Mouse (Mus musculus): ENCODE results near the gene Tmem213. TPM values are rescaled to one million over a fixed set of nuclear protein-coding genes. Genes with fewer than 3 reads are reported as not detected.

Gene Tmem213
- polyA plus RNA-seq, 1 experiment from 2014 or later: not detected

GRCm38 (mm10) chr6:38120681-38121371 lies 11.8 kb downstream of the Tmem213 start:
- Histone ChIP-seq H3K9ac (no peak overlapping the region), H3K27me3 (no peaks in the 10 kb centered on the region), H3K4me3 (no peak overlapping the region), H3K4me2 (no peak overlapping the region), H3K27ac (no peak overlapping the region), H3K36me3 (ENCODE audit: poor library complexity, severe bottlenecking) (peaks cover 13% of the 10 kb centered on the region), H3K9me3 (replicated peaks) (no peaks in the 10 kb centered on the region), H3K4me1 (no peaks in the 10 kb centered on the region)
- no peak for ATAC-seq
- WGBS: 89% methylated on average over 8 of the region's 9 CpGs

- WGBS: 83% methylated on average over 5 of the region's 5 CpGs
- no peak overlapping the region for H3K4me3 ChIP-seq
These were observed 12.8 kb downstream of the Tmem213 start for GRCm38 (mm10) chr6:38121843-38122242.

GRCm38 (mm10) chr6:38122791-38123190 lies 13.7 kb downstream of the Tmem213 start:
- Histone ChIP-seq H3K27me3 (no peaks in the 10 kb centered on the region), H3K4me2 (no peak overlapping the region), H3K4me1 (no peaks in the 10 kb centered on the region), H3K9me3 (replicated peaks) (no peaks in the 10 kb centered on the region), H3K9ac (no peak overlapping the region), H3K4me3 (no peak overlapping the region), H3K27ac (no peak overlapping the region), H3K36me3 (ENCODE audit: poor library complexity, severe bottlenecking) (peaks cover 32% of the 10 kb centered on the region)
- 77% methylated on average over 6 of the region's 6 CpGs for WGBS
- ATAC-seq: no peak

More at GRCm38 (mm10) chr6:38121843-38122242, 12.8 kb downstream of the Tmem213 start:
- no peaks in the 10 kb centered on the region for H3K9me3 ChIP-seq (replicated peaks)
- H3K36me3 ChIP-seq (ENCODE audit: poor library complexity, severe bottlenecking): peaks cover 23% of the 10 kb centered on the region
- no peak overlapping the region for H3K4me2 ChIP-seq
- no peak for ATAC-seq
- no peak overlapping the region for H3K27ac ChIP-seq
- no peak overlapping the region for H3K9ac ChIP-seq
- H3K4me1 ChIP-seq: no peaks in the 10 kb centered on the region
- H3K27me3 ChIP-seq: no peaks in the 10 kb centered on the region

- ATAC-seq: no peak
- no peak overlapping the region for H3K27ac ChIP-seq
- peaks cover 41% of the 10 kb centered on the region for H3K36me3 ChIP-seq (ENCODE audit: poor library complexity, severe bottlenecking)
- no peaks in the 10 kb centered on the region for H3K9me3 ChIP-seq (replicated peaks)
- H3K27me3 ChIP-seq: no peaks in the 10 kb centered on the region
- H3K9ac ChIP-seq: no peak overlapping the region
- H3K4me2 ChIP-seq: no peak overlapping the region
- WGBS: 81% methylated on average over 18 of the region's 18 CpGs
- no peaks in the 10 kb centered on the region for H3K4me1 ChIP-seq
- no peak overlapping the region for H3K4me3 ChIP-seq
These were observed 14.6 kb downstream of the Tmem213 start for GRCm38 (mm10) chr6:38123471-38124206.

- no peak within 1 kb of the TSS for H3K4me2 ChIP-seq
- no peak within 1 kb of the TSS for H3K27ac ChIP-seq
- H3K4me1 ChIP-seq: no peaks in the 10 kb centered on the region
- peaks cover 44% of the 10 kb centered on the region for H3K36me3 ChIP-seq (ENCODE audit: poor library complexity, severe bottlenecking)
- no peak within 1 kb of the TSS for H3K4me3 ChIP-seq
- H3K9me3 ChIP-seq (replicated peaks): no peaks in the 10 kb centered on the region
- H3K9ac ChIP-seq: no peak within 1 kb of the TSS
- ATAC-seq: no peak
- WGBS: 95% methylated on average over 7 of the region's 7 CpGs
- H3K27me3 ChIP-seq: no peaks in the 10 kb centered on the region
These were observed 15.3 kb downstream of the Tmem213 start, which contains the start of gene Atp6v0a4 for GRCm38 (mm10) chr6:38124207-38124835. Gene Atp6v0a4 (minus strand): TSS chr6:38124586.

- H3K27ac ChIP-seq: no peak overlapping the region
- WGBS: 97% methylated on average over 5 of the region's 5 CpGs
- no peaks in the 10 kb centered on the region for H3K4me1 ChIP-seq
- H3K27me3 ChIP-seq: no peaks in the 10 kb centered on the region
- H3K4me2 ChIP-seq: no peak overlapping the region
- ATAC-seq: no peak
- H3K4me3 ChIP-seq: no peak overlapping the region
- no peaks in the 10 kb centered on the region for H3K9me3 ChIP-seq (replicated peaks)
- no peak overlapping the region for H3K9ac ChIP-seq
- H3K36me3 ChIP-seq (ENCODE audit: poor library complexity, severe bottlenecking): peaks cover 50% of the 10 kb centered on the region
These were observed 15.8 kb downstream of the Tmem213 start for GRCm38 (mm10) chr6:38124882-38125281.

- Histone ChIP-seq H3K4me2 (no peak overlapping the region), H3K4me3 (no peak overlapping the region), H3K27ac (no peak overlapping the region), H3K27me3 (no peaks in the 10 kb centered on the region), H3K9me3 (replicated peaks) (no peaks in the 10 kb centered on the region; the same call in none of the 2 replicates), H3K4me1 (no peaks in the 10 kb centered on the region), H3K36me3 (ENCODE audit: poor library complexity, severe bottlenecking) (peaks cover 55% of the 10 kb centered on the region), H3K9ac (no peak overlapping the region)
- no peak for ATAC-seq
- WGBS: 94% methylated on average over 3 of the region's 3 CpGs
These were observed 16.4 kb downstream of the Tmem213 start for GRCm38 (mm10) chr6:38125462-38125861.

GRCm38 (mm10) chr6:38128115-38128514 lies 19.1 kb downstream of the Tmem213 start:
- no peak overlapping the region for H3K27ac ChIP-seq
- H3K27me3 ChIP-seq: no peaks in the 10 kb centered on the region
- WGBS: 91% methylated on average over 14 of the region's 14 CpGs
- no peak for ATAC-seq
- no peak overlapping the region for H3K9ac ChIP-seq
- peaks cover 69% of the 10 kb centered on the region for H3K36me3 ChIP-seq (ENCODE audit: poor library complexity, severe bottlenecking)
- no peak overlapping the region for H3K4me2 ChIP-seq
- no peaks in the 10 kb centered on the region; the same call in none of the 2 replicates for H3K9me3 ChIP-seq (replicated peaks)
- no peak overlapping the region for H3K4me3 ChIP-seq
- no peaks in the 10 kb centered on the region for H3K4me1 ChIP-seq

GRCm38 (mm10) chr6:38129883-38130282 lies 20.8 kb downstream of the Tmem213 start:
- H3K9ac ChIP-seq: no peak overlapping the region
- H3K27ac ChIP-seq: no peak overlapping the region
- no peaks in the 10 kb centered on the region; the same call in none of the 2 replicates for H3K9me3 ChIP-seq (replicated peaks)
- WGBS: 96% methylated on average over 5 of the region's 5 CpGs
- ATAC-seq: no peak
- H3K4me2 ChIP-seq: no peak overlapping the region
- H3K4me3 ChIP-seq: no peak overlapping the region
- H3K36me3 ChIP-seq (ENCODE audit: poor library complexity, severe bottlenecking): peaks cover 70% of the 10 kb centered on the region
- no peaks in the 10 kb centered on the region for H3K27me3 ChIP-seq
- H3K4me1 ChIP-seq: no peaks in the 10 kb centered on the region

GRCm38 (mm10) chr6:38131801-38132231 lies 22.8 kb downstream of the Tmem213 start:
- Histone ChIP-seq H3K9me3 (replicated peaks) (no peaks in the 10 kb centered on the region; the same call in none of the 2 replicates), H3K27me3 (no peaks in the 10 kb centered on the region), H3K36me3 (ENCODE audit: poor library complexity, severe bottlenecking) (peaks cover 72% of the 10 kb centered on the region), H3K9ac (no peak overlapping the region), H3K4me3 (no peak overlapping the region), H3K27ac (no peak overlapping the region), H3K4me1 (no peaks in the 10 kb centered on the region), H3K4me2 (no peak overlapping the region)
- ATAC-seq: no peak
- 93% methylated on average over 4 of the region's 4 CpGs for WGBS

- peaks cover 66% of the 10 kb centered on the region for H3K36me3 ChIP-seq (ENCODE audit: poor library complexity, severe bottlenecking)
- no peak overlapping the region for H3K4me3 ChIP-seq
- H3K4me1 ChIP-seq: no peaks in the 10 kb centered on the region
- 90% methylated on average over 8 of the region's 8 CpGs for WGBS
- H3K9ac ChIP-seq: no peak overlapping the region
- H3K27ac ChIP-seq: no peak overlapping the region
- no peak overlapping the region for H3K4me2 ChIP-seq
- ATAC-seq: no peak
- no peaks in the 10 kb centered on the region for H3K27me3 ChIP-seq
- H3K9me3 ChIP-seq (replicated peaks): no peaks in the 10 kb centered on the region; the same call in none of the 2 replicates
These were observed 25.9 kb downstream of the Tmem213 start for GRCm38 (mm10) chr6:38134806-38135559.

Measured in forebrain, embryonic 13.5 days (tissue).